Mouse (Mus musculus): ENCODE measurements around the gene Mms19. TPM values are rescaled to one million over a fixed set of nuclear protein-coding genes. Genes with fewer than 3 reads are reported as not detected.

Gene Mms19
- polyA plus RNA-seq, 1 experiment from 2014 or later: 37.8 TPM

Other genes with a start within 250 kb of the Mms19 start
- 12.2 and 14.8 TPM in 2 replicates for gene Slit1, start 237.5 kb downstream of the Mms19 start, polyA plus RNA-seq (2016; fragmentation: Nextera tagmentation; extraction: Ambion mirVana)
- gene Arhgap19, start 179.1 kb downstream of the Mms19 start, polyA plus RNA-seq (2016; fragmentation: Nextera tagmentation; extraction: Ambion mirVana): 27.8 and 29.5 TPM in 2 replicates
- 15.5 and 18.6 TPM in 2 replicates for gene Frat1, start 151.2 kb downstream of the Mms19 start, polyA plus RNA-seq (2016; fragmentation: Nextera tagmentation; extraction: Ambion mirVana)
- 15.1 and 15.8 TPM in 2 replicates for gene Frat2, start 133.0 kb downstream of the Mms19 start, polyA plus RNA-seq (2016; fragmentation: Nextera tagmentation; extraction: Ambion mirVana)
- gene Rrp12, start 85.0 kb downstream of the Mms19 start, polyA plus RNA-seq (2016; fragmentation: Nextera tagmentation; extraction: Ambion mirVana): 22.8 and 22.9 TPM in 2 replicates
- 514 and 531 TPM in 2 replicates for gene Pgam1, start 69.2 kb downstream of the Mms19 start, polyA plus RNA-seq (2016; fragmentation: Nextera tagmentation; extraction: Ambion mirVana)
- 73.1 and 76.8 TPM in 2 replicates for gene Exosc1, start 47.7 kb downstream of the Mms19 start, polyA plus RNA-seq (2016; fragmentation: Nextera tagmentation; extraction: Ambion mirVana)
- gene Zdhhc16, start 47.7 kb downstream of the Mms19 start, polyA plus RNA-seq (2016; fragmentation: Nextera tagmentation; extraction: Ambion mirVana): 79.9 and 82.6 TPM in 2 replicates
- gene Ubtd1, start 606 bp upstream of the Mms19 start, polyA plus RNA-seq (2016; fragmentation: Nextera tagmentation; extraction: Ambion mirVana): 11.2 and 12.0 TPM in 2 replicates
- gene Ankrd2, start 54.8 kb upstream of the Mms19 start, polyA plus RNA-seq (2016; fragmentation: Nextera tagmentation; extraction: Ambion mirVana): not detected in 2 replicates
- gene Hoga1, start 64.5 kb upstream of the Mms19 start, polyA plus RNA-seq (2016; fragmentation: Nextera tagmentation; extraction: Ambion mirVana): 0.98 and 1.3 TPM in 2 replicates
- not detected in 2 replicates for gene 4933411K16Rik, start 71.1 kb upstream of the Mms19 start, polyA plus RNA-seq (2016; fragmentation: Nextera tagmentation; extraction: Ambion mirVana)
- 73.5 and 80.5 TPM in 2 replicates for gene Morn4, start 105.2 kb upstream of the Mms19 start, polyA plus RNA-seq (2016; fragmentation: Nextera tagmentation; extraction: Ambion mirVana)
- 36.0 and 36.2 TPM in 2 replicates for gene Pi4k2a, start 109.3 kb upstream of the Mms19 start, polyA plus RNA-seq (2016; fragmentation: Nextera tagmentation; extraction: Ambion mirVana)
- gene Avpi1, start 147.9 kb upstream of the Mms19 start, polyA plus RNA-seq (2016; fragmentation: Nextera tagmentation; extraction: Ambion mirVana): 9.1 TPM in 2 replicates
- gene Marveld1, start 166.2 kb upstream of the Mms19 start, polyA plus RNA-seq (2016; fragmentation: Nextera tagmentation; extraction: Ambion mirVana): 4.2 and 4.8 TPM in 2 replicates
- gene Zfyve27, start 182.8 kb upstream of the Mms19 start, polyA plus RNA-seq (2016; fragmentation: Nextera tagmentation; extraction: Ambion mirVana): 53.3 and 55.5 TPM in 2 replicates
- gene Sfrp5, start 221.1 kb upstream of the Mms19 start, polyA plus RNA-seq (2016; fragmentation: Nextera tagmentation; extraction: Ambion mirVana): not detected in 2 replicates

All from midbrain, embryonic 12.5 days (tissue).